Mouse (Mus musculus): ENCODE measurements around the gene Pilrb1. TPM values are rescaled to one million over a fixed set of nuclear protein-coding genes. Genes with fewer than 3 reads are reported as not detected.

The Pilrb1 gene
- polyA plus RNA-seq, 1 experiment from 2014 or later = 11.7 TPM

- Histone ChIP-seq H3K27me3 (ENCODE audit: insufficient read depth, low read length) (no peaks in the 10 kb centered on the region), H3K27ac (ENCODE audit: low read depth) (peak overlapping the region; percentile 74), H3K4me3 (ENCODE audit: low read depth, low read length) (no peak overlapping the region), H3K9ac (replicated peaks) (no peak overlapping the region), H3K9me3 (ENCODE audit: low read length) (no peaks in the 10 kb centered on the region), H3K4me2 (ENCODE audit: low read depth, low read length) (0 out of 2 replicates have a peak overlapping the region, but pooled peaks have one; percentile 18), H3K4me1 (ENCODE audit: insufficient read depth) (no peaks in the 10 kb centered on the region; the same call in 1 of the 2 replicates), H3K36me3 (replicated peaks; ENCODE audit: insufficient read depth, low read length) (no peaks in the 10 kb centered on the region)
- TF ChIP-seq CTCF (IDR thresholded peaks at IDR 0.05; ENCODE audit: low read depth) (no peak), EP300 (IDR thresholded peaks at IDR 0.05; ENCODE audit: low read depth) (no peak)
- DNase-seq = no peak
- no peak for ATAC-seq
- 43% methylated on average over 7 of the region's 7 CpGs for WGBS (ENCODE audit: insufficient replicate concordance)
These were observed 27.7 kb downstream of the Pilrb1 start for GRCm38 (mm10) chr5:137830238-137830637.

DNA sequence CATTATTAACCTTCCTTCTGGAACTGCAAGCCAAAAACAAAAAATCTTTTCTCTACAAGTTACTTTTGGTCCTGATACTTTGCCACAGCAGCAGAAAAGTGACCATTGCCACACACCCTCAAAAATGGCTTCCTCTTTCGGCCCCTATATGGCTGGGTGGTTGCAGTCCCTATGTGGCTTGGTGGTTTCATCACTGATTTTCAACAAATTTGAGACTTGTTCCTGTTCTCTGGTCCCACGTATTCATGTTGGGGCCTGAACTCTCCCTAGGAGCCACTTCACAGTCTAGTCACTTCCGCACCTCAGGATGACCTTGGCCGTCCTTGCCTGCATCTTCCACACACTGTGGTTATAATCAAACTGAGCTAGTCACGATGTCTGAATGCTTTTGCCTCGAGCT is 29.2 kb downstream of the Pilrb1 start:
- H3K4me2 ChIP-seq (ENCODE audit: low read depth, low read length) = no peak overlapping the region
- DNase-seq = peak; percentile 31
- H3K27ac ChIP-seq (ENCODE audit: low read depth) = peak overlapping the region; percentile 48
- WGBS (ENCODE audit: insufficient replicate concordance) = 60% methylated on average over 6 of the region's 6 CpGs
- no peaks in the 10 kb centered on the region for H3K36me3 ChIP-seq (replicated peaks; ENCODE audit: insufficient read depth, low read length)
- H3K4me1 ChIP-seq (ENCODE audit: insufficient read depth) = no peaks in the 10 kb centered on the region; the same call in none of the 2 replicates
- peak; percentile 64 for ATAC-seq
- no peak overlapping the region for H3K9ac ChIP-seq (replicated peaks)
- no peak for TF ChIP-seq CTCF (IDR thresholded peaks at IDR 0.05; ENCODE audit: low read depth)
- no peaks in the 10 kb centered on the region for H3K27me3 ChIP-seq (ENCODE audit: insufficient read depth, low read length)
- no peak overlapping the region for H3K4me3 ChIP-seq (ENCODE audit: low read depth, low read length)
- H3K9me3 ChIP-seq (ENCODE audit: low read length) = no peaks in the 10 kb centered on the region

DNA sequence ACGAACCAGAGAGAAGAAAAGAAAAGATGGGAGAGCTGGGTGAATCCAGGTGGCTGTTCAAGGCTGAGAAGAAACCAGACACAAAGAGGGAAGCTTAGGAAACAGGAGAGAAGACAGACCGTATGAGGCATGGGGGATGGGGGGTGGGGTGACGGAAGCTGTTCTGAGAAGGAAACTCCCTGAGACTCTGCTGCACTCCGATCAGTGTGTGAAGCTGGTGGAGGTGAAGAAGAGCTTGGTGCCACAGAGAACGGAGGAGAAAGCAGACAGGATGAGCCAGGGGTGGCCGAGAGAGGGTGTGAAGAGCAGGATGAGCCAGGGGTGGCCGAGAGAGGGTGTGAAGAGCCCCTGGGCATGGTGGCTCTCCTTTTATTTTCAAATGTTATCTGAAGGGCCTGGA is 31.5 kb downstream of the Pilrb1 start:
- 34% methylated on average over 7 of the region's 7 CpGs for WGBS (ENCODE audit: insufficient replicate concordance)
- DNase-seq = no peak
- no peaks in the 10 kb centered on the region for H3K27me3 ChIP-seq (ENCODE audit: insufficient read depth, low read length)

DNA sequence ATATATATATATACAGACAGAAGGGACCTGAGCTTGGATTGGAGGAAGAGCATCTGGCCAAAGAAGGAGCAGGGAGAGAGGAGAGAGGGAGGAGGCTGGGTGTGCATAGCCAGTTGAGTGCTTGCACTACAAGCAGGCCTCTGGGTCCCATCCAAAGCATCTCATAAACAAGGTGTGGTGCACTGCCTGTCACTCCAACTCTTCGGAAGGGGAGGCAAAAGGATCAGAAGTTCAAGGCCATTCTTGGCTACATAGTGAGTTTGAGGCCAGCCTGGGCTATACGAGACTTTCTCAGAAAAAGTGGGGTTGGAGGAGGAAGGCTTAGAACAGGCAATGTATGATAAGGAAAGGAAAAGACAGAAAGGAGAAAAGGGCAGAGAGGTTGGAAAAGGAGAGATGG is 31.9 kb downstream of the Pilrb1 start:
- Histone ChIP-seq H3K27me3 (ENCODE audit: insufficient read depth, low read length) (no peaks in the 10 kb centered on the region), H3K4me1 (ENCODE audit: insufficient read depth) (no peaks in the 10 kb centered on the region; the same call in none of the 2 replicates), H3K27ac (ENCODE audit: low read depth) (no peak overlapping the region), H3K4me3 (ENCODE audit: low read depth, low read length) (no peak overlapping the region), H3K9me3 (ENCODE audit: low read length) (no peaks in the 10 kb centered on the region), H3K36me3 (replicated peaks; ENCODE audit: insufficient read depth, low read length) (no peaks in the 10 kb centered on the region), H3K9ac (replicated peaks) (no peak overlapping the region), H3K4me2 (ENCODE audit: low read depth, low read length) (no peak overlapping the region)
- DNase-seq (no peak), ATAC-seq (no peak)
- no peak for TF ChIP-seq CTCF (IDR thresholded peaks at IDR 0.05; ENCODE audit: low read depth)
- no peak for TF ChIP-seq EP300 (IDR thresholded peaks at IDR 0.05; ENCODE audit: low read depth)
- 77% methylated on average over 2 of the region's 2 CpGs for WGBS (ENCODE audit: insufficient replicate concordance)

More for the DNA sequence above, 31.5 kb downstream of the Pilrb1 start:
- no peak overlapping the region for H3K4me2 ChIP-seq (ENCODE audit: low read depth, low read length)
- no peak overlapping the region for H3K4me3 ChIP-seq (ENCODE audit: low read depth, low read length)
- no peaks in the 10 kb centered on the region for H3K36me3 ChIP-seq (replicated peaks; ENCODE audit: insufficient read depth, low read length)
- TF ChIP-seq EP300 (IDR thresholded peaks at IDR 0.05; ENCODE audit: low read depth) (no peak), CTCF (IDR thresholded peaks at IDR 0.05; ENCODE audit: low read depth) (no peak)
- no peak overlapping the region for H3K9ac ChIP-seq (replicated peaks)
- ATAC-seq = no peak
- no peaks in the 10 kb centered on the region; the same call in none of the 2 replicates for H3K4me1 ChIP-seq (ENCODE audit: insufficient read depth)
- H3K27ac ChIP-seq (ENCODE audit: low read depth) = no peak overlapping the region
- no peaks in the 10 kb centered on the region for H3K9me3 ChIP-seq (ENCODE audit: low read length)

GRCm38 (mm10) chr5:137825030-137825429 is 32.9 kb downstream of the Pilrb1 start:
- 55% methylated on average over 3 of the region's 3 CpGs for WGBS (ENCODE audit: insufficient replicate concordance)
- no peak for TF ChIP-seq EP300 (IDR thresholded peaks at IDR 0.05; ENCODE audit: low read depth)
- H3K9me3 ChIP-seq (ENCODE audit: low read length) = no peaks in the 10 kb centered on the region
- no peak for DNase-seq
- H3K27me3 ChIP-seq (ENCODE audit: insufficient read depth, low read length) = no peaks in the 10 kb centered on the region
- H3K27ac ChIP-seq (ENCODE audit: low read depth) = peak overlapping the region; percentile 22; the same call in 1 of the 2 replicates
- H3K9ac ChIP-seq (replicated peaks) = no peak overlapping the region
- no peak for ATAC-seq
- no peak overlapping the region for H3K4me2 ChIP-seq (ENCODE audit: low read depth, low read length)
- no peaks in the 10 kb centered on the region; the same call in none of the 2 replicates for H3K4me1 ChIP-seq (ENCODE audit: insufficient read depth)
- no peaks in the 10 kb centered on the region for H3K36me3 ChIP-seq (replicated peaks; ENCODE audit: insufficient read depth, low read length)
- H3K4me3 ChIP-seq (ENCODE audit: low read depth, low read length) = no peak overlapping the region

- Histone ChIP-seq H3K27ac (ENCODE audit: low read depth) (no peak overlapping the region), H3K36me3 (replicated peaks; ENCODE audit: insufficient read depth, low read length) (no peaks in the 10 kb centered on the region), H3K9me3 (ENCODE audit: low read length) (no peaks in the 10 kb centered on the region), H3K4me2 (ENCODE audit: low read depth, low read length) (no peak overlapping the region), H3K9ac (replicated peaks) (no peak overlapping the region), H3K4me3 (ENCODE audit: low read depth, low read length) (no peak overlapping the region), H3K4me1 (ENCODE audit: insufficient read depth) (no peaks in the 10 kb centered on the region; the same call in none of the 2 replicates), H3K27me3 (ENCODE audit: insufficient read depth, low read length) (no peaks in the 10 kb centered on the region)
- no peak for TF ChIP-seq EP300 (IDR thresholded peaks at IDR 0.05; ENCODE audit: low read depth)
- no peak for TF ChIP-seq CTCF (IDR thresholded peaks at IDR 0.05; ENCODE audit: low read depth)
- ATAC-seq (no peak), DNase-seq (no peak)
- WGBS (ENCODE audit: insufficient replicate concordance) = 74% methylated on average over 6 of the region's 6 CpGs
These were observed 34.4 kb downstream of the Pilrb1 start for GRCm38 (mm10) chr5:137823455-137824045.
